Mouse (Mus musculus) liver (tissue): ENCODE measurements around the gene Ankrd39.

ENCODE experiments used
- DNase-seq: peaks from one replicate; pipeline ENCODE4 v3.0.0-alpha.2; 2020; ENCODE audit warnings: mixed read lengths

The Ankrd39 gene

DNA sequence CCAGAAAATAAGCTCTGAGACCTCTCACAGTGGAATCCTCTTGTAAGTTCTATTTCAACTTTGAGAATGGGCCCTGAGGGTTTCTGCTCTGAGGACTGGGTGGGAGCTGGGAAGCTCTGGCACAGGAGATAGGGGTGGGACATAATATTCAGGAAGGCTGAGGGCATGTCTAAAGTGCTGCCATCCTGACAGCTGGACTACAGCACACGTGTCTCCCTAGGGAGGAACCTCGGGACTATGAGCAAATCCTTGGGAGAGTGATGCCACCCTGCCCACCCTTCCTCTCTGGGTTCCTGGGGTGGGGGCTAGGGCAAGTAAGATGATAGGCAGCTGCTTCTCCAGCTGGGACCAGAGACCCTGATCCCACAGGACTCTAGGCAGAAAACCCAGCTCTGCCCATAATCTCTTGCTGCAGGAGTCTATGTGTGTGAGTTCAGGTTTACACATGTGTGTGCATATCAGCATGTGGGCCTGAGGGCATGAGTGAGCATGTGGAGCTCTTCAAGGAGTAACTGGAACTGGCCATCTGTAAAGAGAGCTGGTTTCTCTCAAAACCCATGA is 25.0 kb upstream of the Ankrd39 start:
- no peak for DNase-seq

DNA sequence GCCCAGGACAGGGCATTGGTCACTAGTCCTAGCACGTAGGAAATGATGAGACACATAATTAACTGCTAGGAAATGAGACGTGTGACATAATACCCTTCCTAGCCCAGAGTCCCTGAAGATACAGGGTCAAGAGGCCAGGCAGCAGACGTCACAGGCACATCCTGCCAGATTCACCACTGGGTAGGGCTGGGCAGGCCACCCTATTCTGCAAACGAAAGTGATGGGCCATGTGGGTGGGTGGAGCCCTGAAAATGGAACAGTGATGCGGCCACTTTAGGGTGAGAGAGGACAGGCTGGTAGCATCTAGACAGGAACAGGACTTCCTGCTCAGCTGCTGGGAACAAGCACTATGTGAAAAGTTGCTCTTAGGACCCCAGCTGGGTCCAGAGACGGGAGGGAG is 24.4 kb upstream of the Ankrd39 start:
- DNase-seq = no peak

GRCm38 (mm10) chr1:36570320-36570719 is 23.1 kb upstream of the Ankrd39 start:
- DNase-seq = no peak

DNA sequence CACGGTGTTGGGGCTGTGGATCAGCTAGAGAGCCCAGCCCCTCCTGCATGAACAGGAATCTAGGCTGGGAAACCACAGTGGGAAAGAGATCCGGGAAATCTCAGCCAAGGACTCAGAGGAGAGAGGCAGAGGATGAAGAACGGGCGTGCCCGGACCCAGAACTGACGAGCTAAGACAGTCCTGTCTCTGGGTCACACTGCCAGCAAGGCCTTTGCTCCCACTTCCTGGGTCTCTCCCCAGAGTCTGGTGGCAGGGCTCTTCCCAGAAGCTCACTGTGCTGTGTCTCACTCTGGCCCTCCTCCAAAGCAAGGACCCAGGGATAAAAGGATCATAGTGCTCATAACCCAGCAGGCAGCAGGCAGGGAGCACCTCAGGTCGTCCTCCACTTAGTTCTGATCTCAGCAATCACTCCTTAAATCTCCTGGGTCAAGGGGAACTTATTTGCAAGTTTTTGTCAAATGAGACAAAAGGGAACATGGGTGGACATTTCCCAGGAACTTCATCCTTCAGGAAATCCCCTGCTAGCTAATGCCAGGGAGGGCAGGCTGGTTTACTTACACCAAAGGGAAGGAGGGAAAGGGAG is 22.5 kb upstream of the Ankrd39 start:
- no peak for DNase-seq

DNA sequence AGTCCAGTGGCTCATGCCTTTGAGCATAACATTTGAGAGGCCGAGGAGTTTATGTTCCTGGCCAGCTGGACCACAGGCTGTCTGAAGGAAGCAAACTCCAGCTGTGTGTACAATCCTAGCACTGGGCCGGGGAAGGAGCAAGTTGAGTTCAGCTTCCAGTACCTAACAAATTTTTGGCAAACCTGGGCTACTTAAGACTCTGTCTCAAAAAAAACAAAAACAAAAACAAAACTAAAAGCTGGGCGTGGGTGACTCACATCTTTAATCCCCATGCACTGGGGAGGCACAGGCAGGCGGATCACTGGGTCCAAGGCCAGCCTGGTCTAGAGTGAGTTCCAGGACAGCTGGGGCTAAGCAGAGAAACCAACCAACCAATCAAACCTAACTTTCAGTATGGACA is 21.5 kb upstream of the Ankrd39 start:
- no peak for DNase-seq

DNA sequence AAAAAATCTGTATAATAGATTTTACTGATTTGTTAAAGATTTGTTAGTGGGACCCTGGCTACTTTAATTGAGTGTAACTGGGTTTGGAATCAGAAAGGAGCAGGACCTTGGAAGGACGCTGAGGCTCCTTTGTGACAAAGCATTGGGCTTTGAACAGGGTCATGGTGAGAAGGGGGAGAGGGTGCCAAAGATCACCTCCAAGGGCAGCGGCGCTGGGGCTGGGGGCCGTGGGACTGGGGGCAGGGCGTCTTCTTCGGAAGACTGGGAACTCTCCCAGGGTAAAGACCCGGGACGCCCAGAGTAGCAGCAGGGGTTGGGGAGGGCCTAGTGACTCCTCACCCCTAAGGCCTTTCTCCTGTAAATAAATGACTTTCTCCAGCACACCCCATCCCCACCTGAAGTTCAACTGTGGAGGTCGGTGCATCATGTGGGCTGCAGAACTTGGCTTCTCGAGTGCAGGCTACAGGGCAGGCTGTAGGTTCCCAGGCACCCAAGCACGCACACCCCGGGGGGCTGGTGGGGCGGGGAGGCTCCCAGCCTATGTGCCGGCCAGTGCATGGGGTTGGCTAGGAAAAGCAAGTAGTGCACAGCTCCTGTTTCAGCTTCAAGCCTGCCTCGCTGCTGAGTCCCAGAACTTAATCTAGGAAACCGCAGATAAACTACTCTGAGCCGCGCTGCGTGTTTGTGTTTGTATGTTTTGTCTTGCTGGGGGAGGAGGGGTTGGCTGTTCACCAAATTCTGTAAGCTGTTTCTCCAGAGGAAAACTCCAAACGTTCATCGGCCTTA is 20.8 kb upstream of the Ankrd39 start:
- no peak for DNase-seq

DNA sequence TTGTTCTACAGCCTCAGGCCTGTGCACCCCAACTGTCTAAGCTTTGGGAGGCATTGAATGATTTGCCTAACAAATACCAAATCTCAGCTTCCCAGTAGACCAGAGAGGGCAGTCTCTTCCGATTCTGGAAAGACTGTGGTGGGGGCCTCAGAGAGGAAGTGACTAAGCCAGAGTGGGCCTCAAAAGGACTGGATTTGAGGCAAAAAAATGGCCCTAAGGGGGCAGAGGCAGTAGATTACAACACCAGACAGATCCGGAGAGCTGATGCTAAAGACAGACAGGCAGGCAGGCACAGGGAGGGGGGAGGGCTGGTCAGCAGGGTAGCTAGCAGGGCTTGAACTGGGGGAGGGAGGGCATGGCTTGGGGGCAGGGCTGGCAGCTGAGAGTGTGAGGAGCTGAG is 19.2 kb upstream of the Ankrd39 start:
- DNase-seq = no peak

GRCm38 (mm10) chr1:36564101-36564500 is 16.9 kb upstream of the Ankrd39 start:
- no peak for DNase-seq

- no peak for DNase-seq
Measured at GRCm38 (mm10) chr1:36563632-36564031, 16.4 kb upstream of the Ankrd39 start.

DNA sequence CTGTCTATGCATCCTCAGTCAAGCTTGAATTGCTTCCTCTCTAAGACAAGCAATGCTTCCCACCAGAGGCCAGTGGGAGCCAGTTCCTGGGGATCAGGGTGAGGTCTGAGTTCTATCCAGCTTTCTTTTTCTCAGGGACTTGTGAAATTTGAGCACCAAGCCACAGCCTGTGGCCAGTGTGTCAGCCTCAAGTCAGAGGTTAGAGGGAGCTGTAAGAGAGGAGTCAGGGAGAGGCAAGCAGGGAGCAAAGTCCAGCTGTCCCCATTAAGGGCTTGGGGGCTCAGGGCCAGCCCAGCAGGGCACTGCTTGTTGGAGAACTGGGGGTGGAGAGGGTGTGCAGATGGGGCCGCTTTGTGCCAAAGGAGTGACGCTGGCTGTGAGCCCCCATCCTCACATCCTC is 16.0 kb upstream of the Ankrd39 start:
- DNase-seq = no peak

DNA sequence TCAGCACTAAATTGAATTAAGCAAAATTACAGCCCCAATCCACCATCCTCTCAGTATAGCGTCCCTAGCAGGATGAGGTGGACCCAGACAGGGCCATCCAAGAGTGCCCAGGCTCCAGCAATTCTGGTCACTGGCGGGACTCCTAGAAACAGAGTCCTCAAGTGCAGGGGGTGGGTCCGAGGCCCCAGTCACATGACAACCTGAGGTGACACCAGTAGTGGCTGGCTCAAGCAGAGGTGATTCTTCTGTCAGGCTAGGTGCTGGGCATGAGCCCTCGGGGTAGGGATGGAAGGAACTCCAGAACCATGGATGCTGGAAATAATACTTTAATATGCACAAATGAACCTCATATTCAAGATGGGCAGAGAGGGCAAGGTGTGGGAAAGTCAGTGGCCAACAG is 15.1 kb upstream of the Ankrd39 start:
- DNase-seq = no peak

DNA sequence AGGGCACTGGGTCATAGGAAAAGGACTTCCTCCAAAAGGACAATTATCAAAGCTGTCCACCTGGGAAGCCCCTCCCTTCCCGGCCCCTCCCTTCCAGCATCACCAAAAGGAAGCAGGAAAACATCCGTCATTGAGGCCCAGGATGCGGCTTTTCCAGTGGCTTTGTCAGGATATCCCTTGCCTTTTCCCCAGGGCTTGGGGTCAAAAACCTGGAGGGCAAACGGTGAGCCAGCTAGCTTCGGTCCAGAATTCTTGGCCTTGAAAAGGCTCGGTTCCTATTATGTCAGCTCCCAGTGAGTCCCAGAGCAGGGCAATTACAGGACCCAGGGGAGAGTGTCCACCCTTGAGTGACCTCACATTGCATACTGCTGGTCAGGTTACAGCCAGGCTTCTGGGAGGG is 13.7 kb upstream of the Ankrd39 start:
- DNase-seq = no peak

- no peak for DNase-seq
Measured at GRCm38 (mm10) chr1:36559888-36560287, 12.6 kb upstream of the Ankrd39 start.

GRCm38 (mm10) chr1:36559256-36559655 is 12.0 kb upstream of the Ankrd39 start:
- DNase-seq = no peak

DNA sequence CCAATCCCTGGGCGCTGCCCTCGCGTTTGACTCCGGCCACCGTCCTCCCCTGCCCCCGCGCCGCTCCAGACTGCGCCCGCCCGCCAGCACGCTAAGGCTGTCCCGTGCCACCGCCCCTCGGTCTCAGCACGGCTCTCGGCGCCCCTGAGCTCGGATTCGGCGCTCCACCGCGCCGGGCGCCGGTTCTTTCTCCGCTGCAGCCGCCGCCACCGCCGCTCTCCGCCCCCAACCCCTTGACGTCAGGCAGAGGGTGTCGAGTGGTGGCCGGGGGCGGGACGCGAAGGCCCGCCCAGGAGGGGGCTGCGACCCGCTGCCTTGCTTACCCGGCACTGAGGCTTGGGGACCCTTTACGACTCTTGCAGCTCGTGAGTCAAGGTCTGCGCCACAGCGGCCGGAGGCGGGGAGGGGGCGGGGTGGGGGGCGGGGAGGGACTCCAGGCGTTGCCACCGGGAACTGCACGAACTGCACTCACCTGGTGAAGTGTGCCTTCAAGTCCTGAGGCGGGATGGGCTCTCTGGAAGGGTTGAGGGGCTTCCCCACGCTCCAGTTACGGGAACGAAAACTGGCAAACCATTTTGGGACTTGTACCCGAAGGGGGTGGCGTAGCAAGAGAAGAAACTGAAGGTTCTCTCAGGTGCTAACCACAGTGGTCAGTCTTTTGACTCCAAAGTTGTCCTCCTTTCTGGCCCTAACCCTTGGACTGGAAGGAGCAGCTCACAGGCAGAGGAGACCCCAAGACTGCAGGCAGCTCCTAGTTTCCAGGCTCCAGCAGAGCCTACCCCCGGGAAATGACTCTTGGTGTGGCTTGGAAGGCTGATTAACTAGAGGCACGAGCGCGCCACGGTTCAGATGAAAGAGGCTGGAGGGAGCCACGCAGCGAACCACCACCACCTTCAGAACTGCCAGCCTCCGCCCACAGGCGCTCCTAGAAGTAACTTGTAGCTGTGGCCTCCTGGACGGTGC is 11.1 kb upstream of the Ankrd39 start, which contains the start of gene Sema4c:
Sema4c (minus strand) TSS at position 319 of the 963 bp plus-strand sequence.
- DNase-seq = peak; percentile 68

GRCm38 (mm10) chr1:36557457-36558011 is 10.3 kb upstream of the Ankrd39 start:
- peak; percentile 75 for DNase-seq

- peak; percentile 83 for DNase-seq
Measured at GRCm38 (mm10) chr1:36556553-36557456, 9.6 kb upstream of the Ankrd39 start.

DNA sequence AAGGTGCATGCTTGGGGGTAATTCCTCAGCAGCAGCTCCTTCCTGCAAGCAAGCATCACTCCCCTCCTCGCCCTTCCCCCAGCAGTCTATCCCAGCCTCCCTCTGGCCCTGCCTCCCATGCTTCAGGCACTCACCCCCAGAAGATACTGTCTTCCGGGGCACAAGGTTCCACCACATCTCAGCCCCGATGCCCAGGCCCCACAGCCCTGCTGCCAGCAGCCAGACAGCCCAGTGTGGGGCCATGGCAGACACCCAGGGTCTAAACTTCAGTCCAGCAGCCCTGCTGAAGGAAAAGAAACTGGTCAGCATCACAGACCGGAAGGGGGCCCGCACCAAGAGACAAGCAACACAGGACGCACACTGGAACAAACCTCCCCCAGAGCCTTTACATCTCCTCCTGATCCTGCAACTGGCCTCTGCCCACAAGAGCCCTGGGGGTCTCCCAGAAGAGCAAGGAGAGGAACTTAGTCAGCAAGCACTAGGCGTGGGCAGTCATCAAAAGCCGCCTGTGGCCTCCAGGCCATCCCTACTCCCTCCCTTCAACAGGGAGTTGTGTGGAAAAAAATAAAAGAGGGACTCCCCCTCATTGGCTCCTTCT is 8.7 kb upstream of the Ankrd39 start:
- DNase-seq = no peak

DNA sequence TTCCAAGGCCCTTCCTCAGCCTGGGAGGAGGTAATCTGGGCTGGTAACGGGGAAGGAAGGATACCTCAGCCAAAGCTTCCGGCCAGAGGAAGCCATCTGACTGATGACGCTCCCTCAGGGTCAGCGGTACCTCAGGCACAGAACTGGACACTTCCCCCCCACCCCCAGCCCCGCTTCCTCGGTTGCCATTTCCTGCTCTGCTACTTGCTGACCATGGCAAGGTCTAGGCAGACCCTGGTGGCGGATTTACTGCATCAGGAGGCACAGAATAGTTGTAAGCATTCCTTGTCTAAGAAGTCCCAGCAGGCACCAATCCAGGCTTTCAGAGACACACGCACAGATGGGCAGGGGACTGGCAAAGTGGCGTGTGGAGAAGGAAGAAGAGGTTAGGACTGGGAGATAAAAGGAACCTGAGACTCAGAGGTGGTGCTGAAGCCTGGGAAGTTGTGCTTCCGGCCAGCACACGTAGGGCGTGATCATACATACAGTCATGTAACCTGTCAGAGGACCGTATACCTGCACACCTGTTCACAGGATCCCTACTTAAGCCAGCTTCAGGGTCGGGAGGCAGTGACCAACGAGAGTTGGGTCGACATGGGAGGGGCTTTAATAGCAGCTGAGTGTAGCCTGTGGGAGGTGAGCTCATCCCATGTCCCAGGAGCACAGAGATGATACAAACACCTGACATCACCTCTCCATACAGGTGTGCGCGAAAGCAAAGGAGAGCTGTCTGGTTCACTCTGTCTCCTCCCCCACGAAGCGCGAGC is 7.6 kb upstream of the Ankrd39 start:
- DNase-seq = peak; percentile 24

DNA sequence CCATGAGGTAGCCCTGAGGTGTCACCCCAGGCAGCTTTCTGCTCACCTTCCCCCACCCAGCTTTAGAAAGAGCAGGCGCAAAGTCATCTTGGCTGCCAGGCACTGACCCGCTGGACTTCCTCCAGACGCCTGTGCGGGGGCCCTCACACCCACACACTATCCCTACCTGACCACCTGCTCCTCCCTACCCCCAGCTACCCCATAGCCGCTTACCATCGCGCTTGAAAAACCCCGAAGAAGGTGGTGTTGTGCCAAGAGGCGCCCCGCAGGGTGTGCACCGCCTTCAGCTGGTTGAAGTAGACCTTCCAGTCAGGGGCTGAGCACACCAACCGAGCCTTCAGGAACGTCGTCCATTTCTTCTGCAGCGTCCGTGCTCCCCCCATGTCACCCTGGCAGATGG is 5.3 kb upstream of the Ankrd39 start:
- no peak for DNase-seq
